Mouse (Mus musculus): ENCODE results near the gene Ngfr. TPM values are rescaled to one million over a fixed set of nuclear protein-coding genes. Genes with fewer than 3 reads are reported as not detected.

The Ngfr gene
- polyA plus RNA-seq, 1 experiment from 2014 or later: 10.5 TPM

- Histone ChIP-seq H3K27ac (ENCODE audit: low read depth, low read length) (no peak overlapping the region), H3K27me3 (ENCODE audit: control insufficient read depth, insufficient read depth, low read length) (peaks cover 33% of the 10 kb centered on the region), H3K9me3 (ENCODE audit: control insufficient read depth, low read length) (no peaks in the 10 kb centered on the region), H3K4me3 (ENCODE audit: low read depth, low read length) (no peak overlapping the region), H3K36me3 (ENCODE audit: control insufficient read depth, insufficient read depth, low read length) (no peaks in the 10 kb centered on the region), H3K4me2 (ENCODE audit: low read depth, low read length, severe bottlenecking) (no peak overlapping the region), H3K9ac (ENCODE audit: low read length) (no peak overlapping the region), H3K4me1 (replicated peaks; ENCODE audit: control insufficient read depth, insufficient read depth, low read length) (peaks cover 5% of the 10 kb centered on the region; the same call in 1 of the 2 replicates)
- ATAC-seq (replicated peaks; ENCODE audit: low FRiP score): no peak
- WGBS: 86% methylated on average over 1 of the region's 1 CpGs
- no peak for DNase-seq (ENCODE audit: low spot score)
These were observed 5.2 kb upstream of the Ngfr start for GRCm38 (mm10) chr11:95592691-95593090.

- ATAC-seq (replicated peaks; ENCODE audit: low FRiP score): no peak
- 30% methylated on average over 5 of the region's 5 CpGs for WGBS
- Histone ChIP-seq H3K36me3 (ENCODE audit: control insufficient read depth, insufficient read depth, low read length) (no peaks in the 10 kb centered on the region), H3K27me3 (ENCODE audit: control insufficient read depth, insufficient read depth, low read length) (peaks cover 45% of the 10 kb centered on the region), H3K4me3 (ENCODE audit: low read depth, low read length) (no peak overlapping the region), H3K4me1 (replicated peaks; ENCODE audit: control insufficient read depth, insufficient read depth, low read length) (peaks cover 7% of the 10 kb centered on the region; the same call in 1 of the 2 replicates), H3K9me3 (ENCODE audit: control insufficient read depth, low read length) (no peaks in the 10 kb centered on the region), H3K4me2 (ENCODE audit: low read depth, low read length, severe bottlenecking) (no peak overlapping the region), H3K27ac (ENCODE audit: low read depth, low read length) (no peak overlapping the region), H3K9ac (ENCODE audit: low read length) (no peak overlapping the region)
- DNase-seq (ENCODE audit: low spot score): peak; percentile 23
These were observed 1.7 kb upstream of the Ngfr start for GRCm38 (mm10) chr11:95589195-95589594.

GRCm38 (mm10) chr11:95586751-95587422 lies 648 bp downstream of the Ngfr start:
- Histone ChIP-seq H3K36me3 (ENCODE audit: control insufficient read depth, insufficient read depth, low read length) (no peaks in the 10 kb centered on the region), H3K4me2 (ENCODE audit: low read depth, low read length, severe bottlenecking) (peak overlapping the region; percentile 66), H3K27ac (ENCODE audit: low read depth, low read length) (no peak overlapping the region), H3K4me1 (replicated peaks; ENCODE audit: control insufficient read depth, insufficient read depth, low read length) (peaks cover 7% of the 10 kb centered on the region; the same call in 1 of the 2 replicates), H3K9ac (ENCODE audit: low read length) (peak overlapping the region; percentile 46), H3K4me3 (ENCODE audit: low read depth, low read length) (peak overlapping the region; percentile 32), H3K9me3 (ENCODE audit: control insufficient read depth, low read length) (no peaks in the 10 kb centered on the region), H3K27me3 (ENCODE audit: control insufficient read depth, insufficient read depth, low read length) (peaks cover 65% of the 10 kb centered on the region)
- ATAC-seq (replicated peaks; ENCODE audit: low FRiP score) (peak; percentile 34), DNase-seq (ENCODE audit: low spot score) (peak; percentile 66)
- WGBS: 1% methylated on average over 27 of the region's 27 CpGs

- H3K4me1 ChIP-seq (replicated peaks; ENCODE audit: control insufficient read depth, insufficient read depth, low read length): peaks cover 7% of the 10 kb centered on the region; the same call in 1 of the 2 replicates
- no peaks in the 10 kb centered on the region for H3K36me3 ChIP-seq (ENCODE audit: control insufficient read depth, insufficient read depth, low read length)
- under 1% methylated on average over 25 of the region's 25 CpGs for WGBS
- H3K27me3 ChIP-seq (ENCODE audit: control insufficient read depth, insufficient read depth, low read length): peaks cover 65% of the 10 kb centered on the region
- H3K27ac ChIP-seq (ENCODE audit: low read depth, low read length): no peak overlapping the region
- H3K9me3 ChIP-seq (ENCODE audit: control insufficient read depth, low read length): no peaks in the 10 kb centered on the region
- DNase-seq (ENCODE audit: low spot score): peak; percentile 96
- peak overlapping the region; percentile 46 for H3K9ac ChIP-seq (ENCODE audit: low read length)
- peak overlapping the region; percentile 66 for H3K4me2 ChIP-seq (ENCODE audit: low read depth, low read length, severe bottlenecking)
- peak overlapping the region; percentile 32 for H3K4me3 ChIP-seq (ENCODE audit: low read depth, low read length)
- ATAC-seq (replicated peaks; ENCODE audit: low FRiP score): peak; percentile 36
These were observed 1.4 kb downstream of the Ngfr start for GRCm38 (mm10) chr11:95586184-95586583.

GRCm38 (mm10) chr11:95585684-95586083 lies 1.9 kb downstream of the Ngfr start:
- peak; percentile 55 for DNase-seq (ENCODE audit: low spot score)
- no peaks in the 10 kb centered on the region for H3K36me3 ChIP-seq (ENCODE audit: control insufficient read depth, insufficient read depth, low read length)
- H3K4me2 ChIP-seq (ENCODE audit: low read depth, low read length, severe bottlenecking): peak overlapping the region; percentile 66
- no peak overlapping the region for H3K9ac ChIP-seq (ENCODE audit: low read length)
- WGBS: 2% methylated on average over 15 of the region's 15 CpGs
- peak overlapping the region; percentile 32 for H3K4me3 ChIP-seq (ENCODE audit: low read depth, low read length)
- peaks cover 7% of the 10 kb centered on the region; the same call in 1 of the 2 replicates for H3K4me1 ChIP-seq (replicated peaks; ENCODE audit: control insufficient read depth, insufficient read depth, low read length)
- no peak overlapping the region for H3K27ac ChIP-seq (ENCODE audit: low read depth, low read length)
- peaks cover 67% of the 10 kb centered on the region for H3K27me3 ChIP-seq (ENCODE audit: control insufficient read depth, insufficient read depth, low read length)
- H3K9me3 ChIP-seq (ENCODE audit: control insufficient read depth, low read length): no peaks in the 10 kb centered on the region
- ATAC-seq (replicated peaks; ENCODE audit: low FRiP score): 0 out of 2 replicates have a peak, but pooled peaks have one; percentile 6

GRCm38 (mm10) chr11:95585281-95585680 lies 2.3 kb downstream of the Ngfr start:
- no peak for ATAC-seq (replicated peaks; ENCODE audit: low FRiP score)
- H3K4me1 ChIP-seq (replicated peaks; ENCODE audit: control insufficient read depth, insufficient read depth, low read length): peaks cover 7% of the 10 kb centered on the region; the same call in 1 of the 2 replicates

GRCm38 (mm10) chr11:95584651-95585050 lies 2.9 kb downstream of the Ngfr start:
- Histone ChIP-seq H3K36me3 (ENCODE audit: control insufficient read depth, insufficient read depth, low read length) (no peaks in the 10 kb centered on the region), H3K27ac (ENCODE audit: low read depth, low read length) (no peak overlapping the region), H3K9me3 (ENCODE audit: control insufficient read depth, low read length) (no peaks in the 10 kb centered on the region), H3K4me1 (replicated peaks; ENCODE audit: control insufficient read depth, insufficient read depth, low read length) (peaks cover 7% of the 10 kb centered on the region; the same call in 1 of the 2 replicates), H3K9ac (ENCODE audit: low read length) (no peak overlapping the region), H3K4me2 (ENCODE audit: low read depth, low read length, severe bottlenecking) (no peak overlapping the region; the same call in 1 of the 2 replicates), H3K27me3 (ENCODE audit: control insufficient read depth, insufficient read depth, low read length) (peaks cover 75% of the 10 kb centered on the region), H3K4me3 (ENCODE audit: low read depth, low read length) (peak overlapping the region; percentile 32; the same call in 1 of the 2 replicates)
- 9% methylated on average over 9 of the region's 9 CpGs for WGBS
- ATAC-seq (replicated peaks; ENCODE audit: low FRiP score) (no peak), DNase-seq (ENCODE audit: low spot score) (peak; percentile 38)

More at GRCm38 (mm10) chr11:95585281-95585680, 2.3 kb downstream of the Ngfr start:
- DNase-seq (ENCODE audit: low spot score): peak; percentile 75
- Histone ChIP-seq H3K27me3 (ENCODE audit: control insufficient read depth, insufficient read depth, low read length) (peaks cover 69% of the 10 kb centered on the region), H3K27ac (ENCODE audit: low read depth, low read length) (no peak overlapping the region), H3K36me3 (ENCODE audit: control insufficient read depth, insufficient read depth, low read length) (no peaks in the 10 kb centered on the region), H3K4me2 (ENCODE audit: low read depth, low read length, severe bottlenecking) (peak overlapping the region; percentile 66), H3K4me3 (ENCODE audit: low read depth, low read length) (peak overlapping the region; percentile 32), H3K9me3 (ENCODE audit: control insufficient read depth, low read length) (no peaks in the 10 kb centered on the region), H3K9ac (ENCODE audit: low read length) (no peak overlapping the region; the same call in 1 of the 2 replicates)
- under 1% methylated on average over 24 of the region's 24 CpGs for WGBS

GRCm38 (mm10) chr11:95583396-95583795 lies 4.1 kb downstream of the Ngfr start:
- Histone ChIP-seq H3K36me3 (ENCODE audit: control insufficient read depth, insufficient read depth, low read length) (no peaks in the 10 kb centered on the region), H3K9me3 (ENCODE audit: control insufficient read depth, low read length) (no peaks in the 10 kb centered on the region), H3K4me1 (replicated peaks; ENCODE audit: control insufficient read depth, insufficient read depth, low read length) (peaks cover 7% of the 10 kb centered on the region; the same call in 1 of the 2 replicates), H3K9ac (ENCODE audit: low read length) (no peak overlapping the region), H3K4me3 (ENCODE audit: low read depth, low read length) (no peak overlapping the region), H3K27me3 (ENCODE audit: control insufficient read depth, insufficient read depth, low read length) (peaks cover 84% of the 10 kb centered on the region), H3K27ac (ENCODE audit: low read depth, low read length) (no peak overlapping the region), H3K4me2 (ENCODE audit: low read depth, low read length, severe bottlenecking) (no peak overlapping the region)
- DNase-seq (ENCODE audit: low spot score) (peak; percentile 40), ATAC-seq (replicated peaks; ENCODE audit: low FRiP score) (no peak)
- 61% methylated on average over 6 of the region's 6 CpGs for WGBS

All from forebrain, embryonic 11.5 days (tissue).